Mouse (Mus musculus) heart, postnatal 0 days (tissue): ENCODE measurements at regions not wholly inside any gene's neighbourhood (a gene's known extent, or its start where the extent isn't known, plus 50 kb on each side); places are given as distances from the start of the nearest gene placed in this dataset.

Experiments used
- ATAC-seq: fragments of 200-750 bp; cut with Nextera tagmentation; 2 replicates; pipeline ENCODE4 v1.8.0; 2017; ENCODE audit warnings: low read depth, moderate number of reproducible peaks, moderate library complexity; ENCODE audit not compliant: insufficient read depth
- DNase-seq: peaks from one replicate; pipeline ENCODE4 v3.0.0-alpha.2; 2016; ENCODE audit warnings: low spot score
- H3K27ac ChIP-seq: fragments of 300-500 bp; sonication (generic); 2 replicates; pipeline ENCODE4 v1.5.1; 2014; ENCODE audit warnings: low read depth, mild to moderate bottlenecking
- H3K27me3 ChIP-seq: fragments of 300-500 bp; sonication (generic); 2 replicates; pipeline ENCODE4 v1.6.1; 2014; ENCODE audit warnings: low read length, mixed read lengths; ENCODE audit not compliant: control insufficient read depth, insufficient read depth
- H3K36me3 ChIP-seq: fragments of 300-500 bp; sonication (generic); replicated peaks from 2 replicates; pipeline ENCODE4 v1.6.1; 2014; ENCODE audit warnings: low read length, mixed read lengths; ENCODE audit not compliant: control insufficient read depth, insufficient read depth
- H3K4me1 ChIP-seq: fragments of 300-500 bp; sonication (generic); 2 replicates; pipeline ENCODE4 v1.6.1; 2014; ENCODE audit warnings: antibody characterized with exemption; ENCODE audit not compliant: control insufficient read depth, insufficient read depth
- H3K4me2 ChIP-seq: fragments of 300-500 bp; sonication (generic); 2 replicates; pipeline ENCODE4 v1.6.1; 2014; ENCODE audit warnings: low read depth, mild to moderate bottlenecking, low read length, moderate library complexity
- H3K4me3 ChIP-seq: fragments of 300-500 bp; sonication (generic); 2 replicates; pipeline ENCODE4 v1.5.1; 2014; ENCODE audit warnings: low read depth, low read length
- H3K9ac ChIP-seq: fragments of 300-500 bp; sonication (generic); replicated peaks from 2 replicates; pipeline ENCODE4 v1.6.1; 2014; ENCODE audit warnings: low read depth, low read length, mixed read lengths
- H3K9me3 ChIP-seq: fragments of 300-500 bp; sonication (generic); replicated peaks from 2 replicates; pipeline ENCODE4 v1.6.1; 2016; ENCODE audit warnings: low read length; ENCODE audit not compliant: control insufficient read depth
- CTCF ChIP-seq: IDR thresholded peaks from 2 replicates; pipeline ENCODE4 v1.5.1; 2016; ENCODE audit warnings: antibody characterized with exemption, control low read depth, low read depth
- EP300 ChIP-seq: IDR thresholded peaks from 2 replicates; pipeline ENCODE4 v1.6.1; 2016; ENCODE audit warnings: antibody characterized with exemption, low read depth
- WGBS: fragments of 180-500 bp; shearing (Covaris S2); extraction: QIAGEN DNeasy Blood & Tissue Kit; methylation state at CpG from one replicate; pipeline ENCODE4 v1.1.7; 2014; 5-methylcytosine and 5-hydroxymethylcytosine counted together

DNA sequence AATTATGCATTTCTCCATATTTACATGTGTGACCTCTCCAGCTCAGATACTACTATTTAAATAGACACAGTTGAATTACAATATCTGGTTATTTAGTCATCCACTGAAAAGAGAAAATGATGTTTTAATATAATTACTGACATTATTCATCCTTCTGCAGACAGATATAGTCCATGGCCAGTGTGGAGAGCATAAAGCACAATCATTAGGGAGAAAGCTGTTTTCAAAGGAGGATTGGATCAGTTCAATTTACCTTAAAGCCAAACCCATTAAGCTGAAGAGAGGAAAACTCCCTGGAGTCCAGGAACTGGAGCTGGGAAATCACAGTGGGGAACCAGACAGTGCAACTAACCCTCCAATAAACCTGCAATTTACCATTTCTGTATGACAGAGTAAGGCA lies 339.8 kb upstream of the Rgs17 start:
- H3K4me2 ChIP-seq: no peak overlapping the region
- TF ChIP-seq EP300: no peak
- no peak for TF ChIP-seq CTCF
- ATAC-seq (no peak), DNase-seq (no peak)
- H3K27ac ChIP-seq: no peak overlapping the region
- H3K9ac ChIP-seq: no peak overlapping the region
- H3K27me3 ChIP-seq: no peaks in the 10 kb centered on the region
- H3K36me3 ChIP-seq: no peaks in the 10 kb centered on the region
- H3K4me3 ChIP-seq: no peak overlapping the region
- no peaks in the 10 kb centered on the region for H3K4me1 ChIP-seq
- H3K9me3 ChIP-seq: no peaks in the 10 kb centered on the region

DNA sequence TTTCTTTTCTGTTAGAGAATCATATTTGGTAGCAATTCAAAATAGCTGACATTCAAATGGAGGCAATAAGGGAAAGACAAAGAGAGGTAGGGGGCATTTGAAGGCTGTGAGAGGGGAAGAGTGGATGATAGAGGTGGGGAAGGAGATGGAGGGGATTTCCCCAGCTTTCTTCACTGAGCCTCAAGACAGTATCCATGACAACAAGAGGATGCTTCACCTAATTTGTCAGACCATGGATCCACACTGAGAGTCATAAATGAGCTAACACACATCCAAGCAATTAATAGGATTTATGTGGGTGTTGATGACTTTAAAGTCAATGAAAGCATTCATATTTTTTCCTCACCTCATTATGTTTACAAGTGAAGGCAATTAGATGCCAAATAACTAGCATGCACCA lies 343.5 kb upstream of the Rgs17 start:
- no peaks in the 10 kb centered on the region for H3K27me3 ChIP-seq
- no peak for ATAC-seq
- H3K9ac ChIP-seq: no peak overlapping the region
- H3K4me1 ChIP-seq: no peaks in the 10 kb centered on the region
- no peak overlapping the region for H3K4me3 ChIP-seq
- H3K4me2 ChIP-seq: no peak overlapping the region
- DNase-seq: no peak
- TF ChIP-seq EP300 (no peak), CTCF (no peak)
- no peaks in the 10 kb centered on the region for H3K36me3 ChIP-seq
- no peaks in the 10 kb centered on the region for H3K9me3 ChIP-seq
- H3K27ac ChIP-seq: no peak overlapping the region

DNA sequence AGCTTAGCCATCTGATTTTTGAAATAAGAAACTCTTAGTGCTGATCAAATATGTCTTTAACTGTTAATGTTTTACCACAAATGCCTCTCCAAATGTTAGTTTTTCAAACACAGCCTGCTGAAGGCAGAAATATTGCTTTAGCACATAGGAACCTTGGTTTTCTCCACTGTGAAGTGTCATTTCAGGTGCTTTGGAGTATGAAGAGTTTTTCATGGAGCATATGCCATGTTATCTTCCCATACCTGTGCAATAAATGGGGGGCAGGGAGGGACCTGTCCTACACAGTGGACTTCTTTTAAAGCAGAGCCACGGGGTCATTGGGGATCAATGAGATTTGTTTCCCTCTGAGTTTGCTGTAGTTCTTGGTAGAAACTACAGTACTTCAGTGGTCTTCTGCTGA lies 369.2 kb upstream of the Rgs17 start:
- H3K36me3 ChIP-seq: no peaks in the 10 kb centered on the region
- TF ChIP-seq EP300 (no peak), CTCF (no peak)
- H3K9ac ChIP-seq: no peak overlapping the region
- no peak overlapping the region for H3K4me2 ChIP-seq
- no peaks in the 10 kb centered on the region for H3K27me3 ChIP-seq
- ATAC-seq: no peak
- no peak for DNase-seq
- H3K4me3 ChIP-seq: no peak overlapping the region
- H3K27ac ChIP-seq: no peak overlapping the region
- H3K4me1 ChIP-seq: no peaks in the 10 kb centered on the region
- 61% methylated on average over 1 of the region's 1 CpGs for WGBS
- no peaks in the 10 kb centered on the region for H3K9me3 ChIP-seq

DNA sequence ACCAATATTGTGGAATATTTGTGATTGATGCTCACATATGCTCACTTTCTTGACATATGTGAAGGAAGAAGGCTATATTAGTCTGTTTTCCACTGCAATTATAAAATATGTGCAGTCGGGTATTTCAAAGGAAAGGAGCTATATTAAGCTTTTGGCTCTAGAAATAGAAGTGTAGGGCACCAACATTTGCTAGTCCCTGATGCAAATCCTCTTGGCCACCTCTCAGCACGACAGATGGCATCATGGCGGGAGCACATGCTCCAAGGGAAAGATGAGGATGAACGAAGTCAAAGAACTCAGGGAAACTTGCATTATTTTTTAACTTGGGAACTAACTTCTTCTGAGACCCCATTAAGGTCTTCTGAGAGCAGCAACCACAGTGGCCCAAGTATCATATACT lies 374.4 kb upstream of the Rgs17 start:
- ATAC-seq: no peak
- 72% methylated on average over 4 of the region's 4 CpGs for WGBS
- H3K4me1 ChIP-seq: no peaks in the 10 kb centered on the region

DNA sequence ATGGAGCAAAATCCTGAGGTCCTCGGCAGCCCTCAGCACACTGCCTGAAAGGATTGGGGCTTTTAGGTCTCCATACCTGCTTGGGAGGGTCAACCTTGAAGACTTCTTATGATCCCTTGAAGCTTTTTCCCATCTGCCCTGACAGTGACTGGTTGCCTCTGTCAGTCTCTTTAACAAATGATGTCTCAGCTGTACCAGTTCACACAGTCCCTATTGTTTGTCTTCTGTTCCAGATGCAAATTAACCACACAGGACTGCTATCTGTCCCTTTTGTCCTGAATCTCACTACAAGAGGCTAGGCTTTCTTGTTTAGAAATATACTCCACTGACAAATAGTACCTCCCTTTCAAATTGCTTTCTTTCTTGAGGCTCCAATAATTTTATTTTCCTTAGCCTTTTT lies 375.6 kb upstream of the Rgs17 start:
- DNase-seq: no peak
- no peak for TF ChIP-seq EP300
- no peak for TF ChIP-seq CTCF
- H3K4me3 ChIP-seq: no peak overlapping the region
- no peak overlapping the region for H3K4me2 ChIP-seq
- no peak for ATAC-seq
- H3K27me3 ChIP-seq: no peaks in the 10 kb centered on the region
- no peak overlapping the region for H3K27ac ChIP-seq
- no peaks in the 10 kb centered on the region for H3K4me1 ChIP-seq
- H3K9ac ChIP-seq: no peak overlapping the region
- H3K36me3 ChIP-seq: no peaks in the 10 kb centered on the region
- H3K9me3 ChIP-seq: no peaks in the 10 kb centered on the region
- whole genome bisulfite sequencing: 78% methylated on average over 1 of the region's 1 CpGs

More for the DNA sequence above, 374.4 kb upstream of the Rgs17 start:
- no peaks in the 10 kb centered on the region for H3K27me3 ChIP-seq
- no peak overlapping the region for H3K9ac ChIP-seq
- no peaks in the 10 kb centered on the region for H3K9me3 ChIP-seq
- H3K4me2 ChIP-seq: no peak overlapping the region
- no peak overlapping the region for H3K27ac ChIP-seq
- no peak overlapping the region for H3K4me3 ChIP-seq
- DNase-seq: no peak
- no peak for TF ChIP-seq CTCF
- TF ChIP-seq EP300: no peak
- no peaks in the 10 kb centered on the region for H3K36me3 ChIP-seq

DNA sequence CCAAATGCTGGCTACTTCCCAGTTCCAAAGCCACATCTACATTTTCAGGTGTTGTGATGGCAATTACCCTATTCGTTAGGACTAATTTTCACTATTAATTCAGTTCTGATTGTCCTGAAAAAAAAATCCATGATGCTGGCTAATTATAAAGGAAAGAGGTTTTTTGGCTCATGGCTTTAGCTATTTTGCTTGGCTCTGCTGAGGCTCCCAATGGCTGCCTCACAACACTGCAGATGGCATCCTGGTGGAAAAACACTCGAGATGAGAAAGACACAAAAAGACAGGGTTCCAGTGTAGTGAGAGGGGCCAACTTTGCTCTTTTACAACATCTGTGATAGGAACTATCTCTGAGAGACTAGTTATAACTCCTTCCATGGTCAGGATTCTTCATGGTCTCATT lies 376.5 kb upstream of the Rgs17 start:
- no peak for ATAC-seq
- WGBS: 74% methylated on average over 2 of the region's 2 CpGs
- Histone ChIP-seq H3K27me3 (no peaks in the 10 kb centered on the region), H3K9ac (no peak overlapping the region), H3K27ac (no peak overlapping the region), H3K4me3 (no peak overlapping the region), H3K36me3 (no peaks in the 10 kb centered on the region), H3K4me1 (no peaks in the 10 kb centered on the region), H3K4me2 (no peak overlapping the region), H3K9me3 (no peaks in the 10 kb centered on the region)
- TF ChIP-seq CTCF (no peak), EP300 (no peak)
- DNase-seq: no peak
